16 mouse cellular contexts compared by ENCODE assay signal in the genomic region with DNA sequence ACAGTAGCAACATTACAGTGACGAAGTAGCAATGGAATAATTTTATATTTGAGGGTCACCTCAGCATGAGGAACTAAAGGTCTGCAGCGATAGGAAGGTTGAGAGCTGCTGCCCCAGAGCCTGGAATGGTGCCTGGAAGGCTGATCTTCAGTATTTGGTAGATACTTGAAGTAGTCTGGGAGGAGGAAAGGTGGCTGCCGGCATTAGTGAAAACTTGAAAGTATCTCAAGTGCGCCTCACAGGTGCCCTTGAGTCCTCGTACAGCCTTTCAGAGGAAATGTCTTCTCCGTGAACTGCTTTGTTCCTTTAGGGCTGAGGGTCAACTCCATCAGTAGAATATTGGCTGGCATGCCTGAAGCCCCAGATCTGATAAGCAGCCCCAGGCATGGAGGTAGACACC. TPM values are rescaled to one million over a fixed set of nuclear protein-coding genes. Genes with fewer than 3 reads are reported as not detected.
"Had no signal": no experiment of that assay in that cellular context is flagged by ENCODE, and none has a peak within 500 bp of the region (broad histone marks: within the 10 kb centered on the region; RNA-seq: fewer than 3 reads in every experiment).

No protein-coding gene starts in this region.

- H3K36me3 ChIP-seq: limb, embryonic 15.5 days; midbrain, embryonic 15.5 days; neural tube, embryonic 13.5 days had no signal

- ATAC-seq: hindbrain, embryonic 16.5 days; inflammation-experienced regulatory T-cells, adult 6 months; intestine, postnatal 0 days; midbrain, embryonic 15.5 days had no signal

- H3K27me3 ChIP-seq: limb, embryonic 15.5 days; midbrain, embryonic 15.5 days; neural tube, embryonic 13.5 days had no signal

- H3K27ac ChIP-seq: limb, embryonic 15.5 days; macrophage; midbrain, embryonic 15.5 days; neural tube, embryonic 13.5 days had no signal

- H3K9me3 ChIP-seq: limb, embryonic 15.5 days; megakaryocyte, embryonic 14.5 days; midbrain, embryonic 15.5 days; neural tube, embryonic 13.5 days had no signal

- H3K9ac ChIP-seq: limb, embryonic 15.5 days; midbrain, embryonic 15.5 days; neural tube, embryonic 13.5 days had no signal

- DNase-seq: kidney, adult 8-10 months; kidney, postnatal 36 days; layer of hippocampus, adult 9-11 months; layer of hippocampus, postnatal 36 days; retina, postnatal 1 day; right cerebral cortex, postnatal 14 days; thymus, postnatal 36 days had no signal

- H3K4me3 ChIP-seq: limb, embryonic 15.5 days; megakaryocyte, embryonic 14.5 days; midbrain, embryonic 15.5 days; neural tube, embryonic 13.5 days had no signal

- H3K4me2 ChIP-seq: limb, embryonic 15.5 days; midbrain, embryonic 11.5 days; midbrain, embryonic 15.5 days; neural tube, embryonic 13.5 days had no signal

RNA-seq across cellular contexts. Expression of gene Myh7b, which starts 15.5 kb away (rescaled TPM):
- polyA plus RNA-seq: macrophage had no signal
